Mouse (Mus musculus) MEL-GATA-1-ER (cell line): ENCODE measurements at regions not wholly inside any gene's neighbourhood (a gene's known extent, or its start where the extent isn't known, plus 50 kb on each side); places are given as distances from the start of the nearest gene placed in this dataset.
A peak's percentile ranks its signal among the peaks of the same experiment; 100 is the strongest.

Source experiments
- DNase-seq: peaks from one replicate; pipeline ENCODE4 v3.0.0-alpha.2; 2012; ENCODE audit warnings: low read depth; ENCODE audit errors: extremely low read depth

DNA sequence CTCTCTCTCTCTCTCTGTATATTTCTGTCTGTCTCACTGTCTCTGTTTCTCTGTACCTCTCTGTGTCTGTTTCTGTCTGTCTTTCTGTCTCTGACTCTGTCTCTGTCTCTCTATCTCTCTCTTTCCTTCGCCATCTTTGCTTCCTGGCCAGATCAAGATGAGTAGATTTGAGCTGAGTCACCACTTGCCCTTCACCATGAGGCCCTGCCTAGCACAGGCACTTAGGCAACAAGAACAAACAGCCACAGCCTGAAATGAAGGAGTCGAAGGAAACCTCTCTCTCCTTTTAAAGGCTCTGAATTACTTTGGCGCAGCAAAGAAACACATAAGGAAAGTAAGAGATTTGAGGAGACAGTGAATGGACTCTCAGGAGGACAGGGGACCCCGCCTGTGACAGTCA is 69.4 kb upstream of the Clint1 start:
- DNase-seq = no peak

- no peak for DNase-seq
These were observed 66.0 kb upstream of the Clint1 start for GRCm38 (mm10) chr11:45785806-45786205.

DNA sequence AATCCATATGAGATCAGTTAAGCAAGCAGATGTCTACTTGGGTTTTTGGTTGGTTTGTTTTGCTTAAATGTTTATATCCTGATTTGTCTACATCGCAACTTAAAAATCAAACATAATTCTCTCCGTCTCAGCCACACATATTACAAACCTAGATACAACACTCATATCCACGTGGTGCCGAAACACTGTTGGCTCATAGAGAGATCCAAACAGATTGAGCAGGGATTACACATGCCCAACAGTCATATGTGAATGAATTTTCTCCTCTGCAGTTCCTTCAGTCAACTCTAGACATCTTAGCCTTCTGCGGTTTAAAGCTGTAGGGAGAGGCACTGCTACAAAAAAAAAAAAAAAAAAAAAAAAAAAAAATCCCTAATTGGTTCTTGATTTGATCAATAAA is 64.4 kb upstream of the Clint1 start:
- DNase-seq = no peak

DNA sequence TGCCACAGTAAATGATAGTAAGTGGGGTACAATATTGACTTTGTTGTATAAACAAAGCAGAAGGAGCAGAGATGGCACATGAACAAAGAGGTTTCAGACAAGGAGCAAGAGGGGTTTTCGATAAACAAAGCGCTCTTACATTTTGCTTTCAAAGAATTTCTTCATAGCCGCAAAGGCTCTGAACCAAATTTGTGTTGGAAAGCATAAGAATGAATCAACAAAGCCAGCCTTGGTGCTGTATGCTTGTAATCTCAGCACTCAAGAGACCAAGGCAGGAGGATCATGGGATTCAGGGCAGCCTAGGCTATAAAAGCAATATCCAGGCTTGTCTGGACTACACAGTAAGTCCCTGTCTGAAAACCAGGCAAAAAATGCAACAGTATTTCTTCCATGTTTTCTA is 62.0 kb upstream of the Clint1 start:
- no peak for DNase-seq

DNA sequence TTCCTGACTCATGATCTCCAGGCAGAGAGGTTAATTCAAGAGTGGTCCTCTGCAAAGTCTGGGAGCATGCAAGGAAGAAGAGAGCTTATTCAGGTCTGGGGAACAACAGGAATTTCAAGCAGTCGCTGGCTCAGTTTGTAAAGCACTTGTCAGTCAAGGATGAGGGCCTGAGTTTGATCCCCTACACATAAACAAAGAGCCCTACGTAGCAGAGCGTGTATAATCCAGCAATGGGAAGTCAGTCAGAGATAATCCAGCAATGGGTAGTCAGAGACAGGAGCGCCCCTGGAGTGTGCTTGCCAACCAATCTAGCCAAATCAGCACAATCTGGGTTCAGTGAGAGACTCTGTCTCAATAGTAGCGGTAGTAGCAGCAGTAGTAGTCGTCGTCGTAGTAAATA is 61.3 kb upstream of the Clint1 start:
- no peak for DNase-seq

- DNase-seq = no peak
These were observed 60.2 kb upstream of the Clint1 start for GRCm38 (mm10) chr11:45791696-45792095.

GRCm38 (mm10) chr11:45794361-45794981 is 57.4 kb upstream of the Clint1 start:
- no peak for DNase-seq

DNA sequence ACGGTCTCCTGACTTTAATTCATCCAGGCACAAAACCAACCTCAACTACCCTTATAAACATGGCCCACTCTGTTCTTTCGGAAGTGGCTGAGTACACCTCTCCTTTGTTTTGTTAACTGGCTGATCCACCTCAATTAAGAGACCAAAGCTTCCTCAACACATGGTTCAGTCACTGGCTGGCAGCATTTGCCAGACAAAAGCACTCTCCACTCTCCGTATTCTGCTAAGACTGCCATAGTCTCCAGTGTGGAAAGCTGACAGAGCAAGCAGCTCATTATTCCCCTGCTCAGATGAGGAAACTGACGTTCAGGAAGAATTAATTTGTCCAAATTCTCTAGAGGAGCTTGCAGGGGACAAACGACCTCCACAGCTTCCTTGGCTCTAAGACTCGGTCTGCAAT is 56.5 kb upstream of the Clint1 start:
- no peak for DNase-seq

GRCm38 (mm10) chr11:45795731-45796130 is 56.1 kb upstream of the Clint1 start:
- peak; percentile 50 for DNase-seq

DNA sequence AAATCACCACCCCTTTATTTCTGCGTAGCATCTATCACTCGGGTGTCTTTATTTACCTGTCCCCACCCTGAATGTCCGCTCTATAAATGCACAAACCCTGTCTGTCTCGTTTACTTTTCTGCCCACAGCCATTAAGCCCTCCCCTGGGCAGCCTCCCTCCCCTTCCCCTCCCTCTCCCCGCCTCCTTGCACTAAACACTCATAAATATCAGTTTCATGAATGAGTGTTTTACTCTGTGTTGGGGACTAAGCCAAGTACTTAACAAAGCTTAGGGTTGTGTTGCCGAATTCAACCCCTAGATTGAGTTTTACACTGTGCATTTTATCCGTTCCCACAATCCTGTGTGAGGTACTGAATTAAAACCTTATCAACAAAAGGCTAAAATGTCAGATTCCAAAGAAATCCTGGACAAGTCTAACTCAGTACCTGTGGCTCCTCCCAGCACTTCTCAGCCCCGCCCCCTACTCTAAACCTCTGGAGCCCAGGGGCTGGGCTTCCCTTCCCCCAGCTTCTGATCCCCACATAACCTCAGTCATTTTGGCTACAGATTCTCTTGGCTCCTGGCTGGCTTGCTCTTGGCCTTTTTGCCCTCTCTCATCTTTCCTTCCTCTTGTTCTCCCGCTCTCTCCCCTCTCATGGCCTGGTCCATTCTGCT is 52.0 kb upstream of the Clint1 start:
- DNase-seq = no peak
